Mouse (Mus musculus): ENCODE data around the gene Rfc5. TPM values are rescaled to one million over a fixed set of nuclear protein-coding genes. Genes with fewer than 3 reads are reported as not detected.

Gene Rfc5
- polyA plus RNA-seq, 1 experiment from 2014 or later, result 30.7 TPM

Other genes starting within 250 kb of the Rfc5 start
- gene Pebp1, start 101.4 kb downstream of the Rfc5 start, polyA plus RNA-seq (2014; fragmentation: Nextera tagmentation; extraction: Ambion mirVana), result 1,041 and 1,069 TPM in 2 replicates
- 0.24 and 1.3 TPM in 2 replicates for gene Vsig10, start 70.0 kb downstream of the Rfc5 start, polyA plus RNA-seq (2014; fragmentation: Nextera tagmentation; extraction: Ambion mirVana)
- gene Wsb2, start 31.7 kb downstream of the Rfc5 start, polyA plus RNA-seq (2014; fragmentation: Nextera tagmentation; extraction: Ambion mirVana), result 238 and 242 TPM in 2 replicates
- gene Ksr2, start 25.0 kb upstream of the Rfc5 start, polyA plus RNA-seq (2014; fragmentation: Nextera tagmentation; extraction: Ambion mirVana), result 6.5 and 8.1 TPM in 2 replicates